Mouse (Mus musculus) gastrocnemius, postnatal 4 days (tissue): ENCODE data around the gene Itgb3bp. TPM values are rescaled to one million over a fixed set of nuclear protein-coding genes. Genes with fewer than 3 reads are reported as not detected.
A peak's percentile ranks its signal among the peaks of the same experiment; 100 is the strongest.

Experiments
- DNase-seq, 2 experiments: peaks; one replicate each; pipeline ENCODE4 v3.0.0; 2021 to 2022; ENCODE audit warnings: low spot score in 2 of 2, mixed read lengths in 2 of 2
- long read RNA-seq, 2 experiments: library from polyadenylated mRNA; stranded (forward); transcript quantifications; one replicate each; pipeline ENCODE4 v2.0.0; 2021
- total RNA-seq, 2 experiments: library from RNA; stranded (reverse); gene quantifications; 2 replicates each; pipeline ENCODE4 v1.2.3; 2021

The Itgb3bp gene
- 10 to 100 TPM in 1 of 2 experiments, 1 to 10 TPM in 1; 8.8 to 10.8 TPM for total RNA-seq
- long read RNA-seq, experiment 1, transcript Itgb3bp-204 (9 exons, 2,806 nt): major isoform, 6 of 11 reads
- long read RNA-seq, experiment 1, partial matches to known transcripts: 1 of 11 reads
- long read RNA-seq, experiment 1, other reads (novel, unspliced or antisense): 4 of 11 reads
- long read RNA-seq, experiment 2, partial matches to known transcripts: 1 of 9 reads
- long read RNA-seq, experiment 2, other reads (novel, unspliced or antisense): 5 of 9 reads

DNA sequence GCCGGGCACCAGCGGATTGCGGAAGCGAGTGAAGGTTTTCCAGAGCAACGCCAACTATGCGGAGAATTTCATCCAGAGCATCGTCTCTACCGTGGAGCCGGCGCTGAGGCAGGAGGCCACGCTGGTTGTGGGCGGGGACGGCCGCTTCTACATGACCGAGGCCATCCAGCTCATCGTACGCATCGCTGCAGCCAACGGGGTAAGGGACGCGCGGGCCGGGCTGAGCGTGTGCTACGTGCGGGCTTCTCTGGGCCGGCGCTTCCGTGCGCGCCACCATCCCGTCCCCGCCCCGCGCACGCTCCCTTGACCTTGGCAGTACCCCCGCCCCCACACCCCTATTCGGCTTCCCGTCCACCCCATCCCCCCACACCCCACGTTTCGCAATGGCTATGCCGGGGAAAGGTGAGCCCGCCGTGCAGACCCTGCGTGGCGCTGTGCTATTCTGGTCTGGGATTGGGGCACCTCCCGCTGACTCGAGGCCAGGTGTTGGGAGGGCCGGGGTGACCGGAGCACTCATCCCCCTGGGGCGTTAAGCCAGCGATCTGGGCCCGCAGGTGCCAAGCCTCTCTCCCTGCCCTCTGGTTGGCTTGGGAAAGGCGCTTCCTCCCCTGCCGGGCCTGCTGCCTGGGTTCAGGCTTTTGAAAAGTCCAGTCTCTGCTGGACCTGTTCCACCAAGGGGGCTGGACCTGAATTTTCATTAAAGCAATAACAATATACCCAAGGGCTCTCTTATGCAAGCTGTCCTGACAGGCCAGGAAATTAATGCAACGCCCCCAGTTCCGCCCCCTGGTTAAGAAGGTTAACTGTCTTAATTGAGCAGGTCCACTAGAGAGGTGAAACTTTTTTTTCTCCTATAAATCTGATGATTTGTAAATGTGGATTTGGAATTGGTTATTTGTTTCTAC, at the start of gene Itgb3bp:
Itgb3bp (minus strand) TSS at position 201 of the 905 bp plus-strand sequence.
- DNase-seq: peak; percentile 63 to 78

- DNase-seq: peak in 1 of 2 experiments; percentile 26
These were observed 49.7 kb upstream of the Itgb3bp start for GRCm38 (mm10) chr4:99979326-99979725.

- DNase-seq: peak in 1 of 2 experiments; percentile 33
These were observed 44.8 kb upstream of the Itgb3bp start for GRCm38 (mm10) chr4:99974375-99974774.

- DNase-seq: no peak
These were observed 44.3 kb upstream of the Itgb3bp start for GRCm38 (mm10) chr4:99973931-99974330.

DNA sequence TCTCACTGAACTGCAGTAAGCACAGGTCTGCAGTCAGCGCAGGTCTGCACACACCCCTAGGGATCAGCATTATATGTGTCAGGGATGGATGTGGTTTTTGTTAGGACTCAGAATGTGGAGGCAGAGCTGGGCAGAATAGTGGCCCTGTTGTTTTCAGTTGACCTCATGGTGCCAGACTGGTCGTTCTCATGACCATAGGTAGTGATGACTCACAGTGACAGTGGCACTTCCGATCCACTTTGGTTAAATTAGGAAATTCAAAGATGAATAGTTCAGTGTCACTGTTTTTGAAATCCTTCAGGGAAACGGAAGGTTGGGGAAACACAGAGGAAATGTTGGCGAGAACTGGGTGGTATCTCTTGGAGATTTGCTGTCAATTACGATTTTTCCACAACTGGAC, 43.3 kb upstream of the Itgb3bp start:
- DNase-seq: no peak

- DNase-seq: no peak
These were observed 40.5 kb upstream of the Itgb3bp start for GRCm38 (mm10) chr4:99970097-99970496.

- DNase-seq: peak in 1 of 2 experiments; percentile 35
These were observed 39.7 kb upstream of the Itgb3bp start for GRCm38 (mm10) chr4:99969328-99969727.

GRCm38 (mm10) chr4:99966555-99966954, 36.9 kb upstream of the Itgb3bp start:
- no peak for DNase-seq

DNA sequence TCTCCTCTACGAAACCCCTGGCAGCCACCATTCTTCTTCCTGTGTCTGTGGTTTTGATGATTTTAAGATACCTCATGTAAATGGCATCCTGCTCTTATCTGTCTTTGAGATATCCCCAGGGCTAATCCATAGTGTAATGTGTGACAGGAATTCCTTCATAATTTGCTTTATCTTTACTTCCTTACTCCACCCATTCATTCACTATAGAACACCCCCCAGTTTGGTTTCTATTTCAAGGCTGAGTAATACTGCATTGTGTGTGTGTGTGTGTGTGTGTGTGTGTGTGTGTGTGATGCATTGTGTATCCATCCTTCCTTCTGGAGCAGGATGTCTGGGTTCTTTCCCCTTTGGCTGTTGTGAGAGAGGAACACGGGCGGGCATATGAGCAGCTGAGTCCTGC, 29.7 kb upstream of the Itgb3bp start:
- no peak for DNase-seq

DNA sequence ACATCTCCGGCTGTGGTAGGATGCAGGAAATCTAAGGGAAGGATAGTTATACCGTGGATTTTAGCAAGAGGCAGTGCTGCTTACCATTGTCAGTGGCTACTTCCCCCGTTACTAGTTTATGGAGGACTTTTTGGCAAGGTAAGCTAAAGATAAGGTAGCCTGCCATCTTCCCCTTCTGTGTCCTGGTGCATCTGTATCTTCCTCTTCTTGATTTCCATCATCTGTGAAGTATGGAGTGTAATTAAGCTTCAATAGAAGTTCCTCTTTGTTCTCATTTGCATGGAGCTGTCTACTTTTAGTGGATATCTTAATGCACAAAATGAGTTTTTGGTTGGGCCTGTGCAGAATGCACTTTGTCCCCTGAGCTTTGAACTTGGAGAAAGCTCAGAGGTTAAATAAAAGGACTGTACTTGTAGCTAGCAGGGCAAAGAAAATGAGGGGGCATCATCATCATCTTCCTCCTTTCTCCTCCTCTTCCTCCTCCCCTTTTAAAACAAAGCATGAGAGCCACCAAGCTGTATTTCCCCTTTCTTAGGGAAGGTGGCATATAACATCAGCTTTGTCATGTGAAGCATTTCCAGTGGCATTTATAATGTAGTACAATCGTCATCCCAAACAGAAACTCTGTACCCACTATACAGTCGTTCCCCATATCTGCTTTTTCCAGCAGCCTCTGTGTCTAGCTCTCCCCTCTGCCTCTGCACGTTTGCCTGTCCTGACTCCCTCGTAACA, 28.6 kb upstream of the Itgb3bp start:
- DNase-seq: no peak

GRCm38 (mm10) chr4:99957186-99957585, 27.6 kb upstream of the Itgb3bp start:
- no peak for DNase-seq

DNA sequence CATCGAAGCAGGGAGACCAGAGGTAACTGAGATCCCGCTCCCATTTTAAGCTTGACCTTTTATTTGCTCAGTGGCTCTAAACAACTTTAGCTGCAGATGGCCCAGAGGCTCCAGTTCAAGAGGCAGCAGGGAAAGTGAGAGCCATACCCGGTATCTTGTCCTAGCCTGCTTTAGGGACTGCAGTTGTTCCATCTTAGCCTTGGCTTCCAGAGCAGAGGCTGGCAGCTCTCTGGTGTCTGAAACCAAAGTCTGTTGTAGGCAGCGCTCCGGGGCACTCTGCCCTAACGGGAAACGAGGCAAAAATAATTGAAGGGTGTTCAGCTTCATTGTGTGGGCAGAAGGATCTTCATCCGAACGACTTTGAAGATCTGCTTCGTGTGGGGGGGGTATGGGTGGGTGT, 25.8 kb upstream of the Itgb3bp start:
- DNase-seq: no peak

DNA sequence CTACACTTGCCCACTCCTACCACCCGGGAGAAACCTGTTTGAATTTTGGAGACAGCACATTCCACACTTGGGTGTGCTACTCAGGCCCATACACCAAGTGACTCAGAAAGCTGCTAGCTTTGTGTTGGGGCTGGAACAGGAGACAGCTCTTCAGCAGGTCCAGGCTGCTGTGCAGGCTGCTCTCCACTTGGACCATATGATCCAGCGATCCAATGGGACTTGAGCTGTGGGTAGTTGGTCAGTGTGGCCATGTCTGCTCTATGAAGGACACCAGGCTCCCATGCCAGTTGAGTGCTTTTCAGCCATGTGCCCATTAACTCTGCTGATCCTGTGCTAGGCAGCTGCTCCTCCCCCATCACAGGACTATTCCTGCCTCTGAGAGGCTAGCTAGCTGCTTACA, 24.3 kb upstream of the Itgb3bp start:
- no peak for DNase-seq

- no peak for DNase-seq
These were observed 18.3 kb upstream of the Itgb3bp start for GRCm38 (mm10) chr4:99947896-99948295.

GRCm38 (mm10) chr4:99947192-99947591, 17.6 kb upstream of the Itgb3bp start:
- DNase-seq: no peak

- no peak for DNase-seq
These were observed 16.9 kb upstream of the Itgb3bp start for GRCm38 (mm10) chr4:99946516-99946915.

GRCm38 (mm10) chr4:99945011-99945410, 15.4 kb upstream of the Itgb3bp start:
- DNase-seq: no peak

DNA sequence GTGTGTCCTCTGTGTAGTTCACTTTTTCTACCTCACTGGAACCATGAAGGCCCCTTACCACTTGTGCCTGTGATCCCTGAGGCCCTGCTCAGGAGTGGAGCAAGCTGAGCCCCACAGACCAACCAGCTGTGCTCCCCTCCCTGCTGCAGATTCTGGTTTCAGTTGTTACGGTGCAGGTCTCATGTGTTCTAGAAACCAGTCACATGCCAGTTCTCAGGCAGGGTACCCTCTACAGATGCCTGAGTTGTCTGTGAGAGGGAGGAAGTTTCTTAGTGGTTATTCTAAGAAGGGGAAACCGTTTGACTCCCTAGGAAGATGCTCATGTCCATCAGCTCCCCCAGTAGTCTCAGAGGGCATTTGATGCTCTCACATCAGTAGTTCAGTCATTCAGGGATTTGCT, 15.0 kb upstream of the Itgb3bp start:
- DNase-seq: no peak

DNA sequence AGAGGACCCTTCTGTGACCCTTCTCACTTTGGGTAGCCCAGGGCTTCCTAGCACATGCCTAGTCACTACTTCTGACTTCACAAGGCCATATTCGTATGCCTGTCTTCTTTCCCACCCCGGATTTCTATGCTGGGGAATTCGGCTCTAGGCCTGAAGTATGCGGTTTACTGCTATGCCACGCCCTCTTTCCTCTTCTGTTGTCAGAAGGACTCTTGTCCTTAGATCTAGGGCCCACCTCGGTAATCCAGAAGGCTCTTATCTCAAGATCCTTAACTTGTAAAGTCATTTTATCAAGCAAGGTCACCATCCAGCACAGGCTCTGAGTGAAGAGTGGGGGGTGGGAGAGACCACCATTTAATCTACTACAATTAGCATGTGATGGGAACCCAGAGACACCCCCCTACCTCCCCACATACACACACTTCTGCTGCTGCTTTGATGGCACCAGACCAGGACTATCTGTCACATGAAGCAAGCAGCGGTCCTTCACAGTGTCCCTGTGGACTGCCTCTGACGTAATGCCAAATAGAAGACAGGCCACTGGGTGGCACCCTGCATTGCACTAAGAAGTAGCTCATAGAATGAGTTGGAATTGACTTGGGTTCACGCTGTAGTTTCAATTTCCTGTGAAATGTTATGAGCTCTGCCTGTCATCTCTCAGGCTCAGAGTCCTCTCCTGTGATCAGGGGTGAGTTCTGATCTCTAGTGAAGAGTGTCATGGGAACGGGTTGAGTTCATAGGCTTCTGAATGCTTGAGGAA, 12.2 kb upstream of the Itgb3bp start:
- DNase-seq: no peak

- no peak for DNase-seq
These were observed 10.3 kb upstream of the Itgb3bp start for GRCm38 (mm10) chr4:99939711-99940505.
